Mouse (Mus musculus): ENCODE data around the gene Relch. TPM values are rescaled to one million over a fixed set of nuclear protein-coding genes. Genes with fewer than 3 reads are reported as not detected.

Relch gene
- polyA plus RNA-seq (2014; fragmentation: Nextera tagmentation; extraction: Ambion mirVana), result 26.3 and 26.5 TPM in 2 replicates

GRCm38 (mm10) chr1:105663171-105663961, at the start of gene Relch, which contains the start of gene Pign:
Gene Relch, plus strand, starts transcription at chr1:105663861.
Gene Pign, minus strand, starts transcription at chr1:105663677.
- 0 out of 2 replicates have a peak, but pooled peaks cover 6% of the 10 kb centered on the region for H3K36me3 ChIP-seq (ENCODE audit: control insufficient read depth, insufficient read depth, low read length)
- DNase-seq (ENCODE audit: low spot score) (peak; percentile 98), ATAC-seq (replicated peaks; ENCODE audit: low FRiP score, low TSS enrichment, low read depth) (peak; percentile 98)
- WGBS, result under 1% methylated on average over 41 of the region's 41 CpGs
- H3K27me3 ChIP-seq (replicated peaks; ENCODE audit: control insufficient read depth, insufficient read depth, low read length), result no peaks in the 10 kb centered on the region
- H3K4me3 ChIP-seq (ENCODE audit: low read depth, low read length), result peak within 1 kb of the TSS; percentile 80
- no peaks in the 10 kb centered on the region for H3K9me3 ChIP-seq (ENCODE audit: control insufficient read depth, low read length)
- peak within 1 kb of the TSS; percentile 82 for H3K4me2 ChIP-seq (ENCODE audit: low read length)
- peak within 1 kb of the TSS; percentile 69 for H3K9ac ChIP-seq (ENCODE audit: low read length)
- H3K4me1 ChIP-seq (replicated peaks; ENCODE audit: control insufficient read depth, insufficient read depth, low read length), result peaks cover 14% of the 10 kb centered on the region; the same call in 1 of the 2 replicates
- H3K27ac ChIP-seq (ENCODE audit: low read depth), result peak within 1 kb of the TSS; percentile 66; the same call in 1 of the 2 replicates

DNA sequence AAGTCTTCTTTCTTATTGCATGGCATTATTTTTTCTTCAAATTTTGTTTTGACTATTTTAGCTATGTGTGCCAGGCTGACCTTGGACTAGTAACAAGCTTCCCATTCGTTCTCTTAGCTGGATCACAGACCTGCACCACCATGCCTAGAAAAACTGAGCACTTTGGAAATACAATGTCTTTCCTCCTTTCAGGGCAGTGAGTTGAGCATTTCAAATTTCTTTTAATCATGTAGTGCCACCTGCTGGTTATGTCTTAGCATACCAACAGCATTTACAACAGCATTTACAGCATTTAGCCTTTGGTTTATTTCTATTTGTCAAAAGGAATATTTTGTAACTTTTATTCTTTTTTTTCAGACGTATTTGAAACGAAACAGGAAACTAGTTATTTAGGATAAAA, 33.2 kb upstream of the Relch start:
- no peak for DNase-seq (ENCODE audit: low spot score)
- no peaks in the 10 kb centered on the region for H3K36me3 ChIP-seq (ENCODE audit: control insufficient read depth, insufficient read depth, low read length)
- H3K27ac ChIP-seq (ENCODE audit: low read depth), result no peak overlapping the region
- no peak overlapping the region for H3K4me3 ChIP-seq (ENCODE audit: low read depth, low read length)
- no peaks in the 10 kb centered on the region for H3K9me3 ChIP-seq (ENCODE audit: control insufficient read depth, low read length)
- no peak overlapping the region for H3K4me2 ChIP-seq (ENCODE audit: low read length)
- no peak for ATAC-seq (replicated peaks; ENCODE audit: low FRiP score, low TSS enrichment, low read depth)
- WGBS, result 41% methylated on average over 3 of the region's 3 CpGs
- H3K4me1 ChIP-seq (replicated peaks; ENCODE audit: control insufficient read depth, insufficient read depth, low read length), result no peaks in the 10 kb centered on the region
- H3K9ac ChIP-seq (ENCODE audit: low read length), result no peak overlapping the region
- no peaks in the 10 kb centered on the region for H3K27me3 ChIP-seq (replicated peaks; ENCODE audit: control insufficient read depth, insufficient read depth, low read length)

DNA sequence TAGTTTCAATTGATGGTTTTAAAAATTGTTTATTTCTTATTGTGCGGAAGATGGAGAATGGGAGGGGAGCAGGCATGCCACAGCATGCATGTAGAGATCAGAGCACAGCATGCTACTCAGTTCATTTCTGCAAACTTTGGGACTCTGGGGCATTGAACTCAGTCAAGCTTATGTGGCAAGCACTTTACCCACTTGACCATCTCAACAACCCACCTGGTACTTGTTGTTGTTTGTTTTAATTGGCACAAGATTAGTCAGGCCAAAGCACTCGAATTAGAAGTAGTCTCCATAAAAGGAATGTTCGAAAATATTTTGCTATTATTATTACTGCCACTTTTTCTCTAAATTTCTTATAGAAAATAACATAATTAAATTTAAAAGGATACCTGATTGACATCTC, 19.6 kb upstream of the Relch start:
- H3K4me3 ChIP-seq (ENCODE audit: low read depth, low read length), result no peak overlapping the region
- H3K36me3 ChIP-seq (ENCODE audit: control insufficient read depth, insufficient read depth, low read length), result peaks cover 21% of the 10 kb centered on the region
- DNase-seq (ENCODE audit: low spot score) (no peak), ATAC-seq (replicated peaks; ENCODE audit: low FRiP score, low TSS enrichment, low read depth) (no peak)
- no peaks in the 10 kb centered on the region for H3K4me1 ChIP-seq (replicated peaks; ENCODE audit: control insufficient read depth, insufficient read depth, low read length)
- no peaks in the 10 kb centered on the region for H3K9me3 ChIP-seq (ENCODE audit: control insufficient read depth, low read length)
- no peak overlapping the region for H3K27ac ChIP-seq (ENCODE audit: low read depth)
- H3K4me2 ChIP-seq (ENCODE audit: low read length), result no peak overlapping the region
- no peaks in the 10 kb centered on the region for H3K27me3 ChIP-seq (replicated peaks; ENCODE audit: control insufficient read depth, insufficient read depth, low read length)
- H3K9ac ChIP-seq (ENCODE audit: low read length), result no peak overlapping the region
- WGBS, result 91% methylated on average over 3 of the region's 3 CpGs

DNA sequence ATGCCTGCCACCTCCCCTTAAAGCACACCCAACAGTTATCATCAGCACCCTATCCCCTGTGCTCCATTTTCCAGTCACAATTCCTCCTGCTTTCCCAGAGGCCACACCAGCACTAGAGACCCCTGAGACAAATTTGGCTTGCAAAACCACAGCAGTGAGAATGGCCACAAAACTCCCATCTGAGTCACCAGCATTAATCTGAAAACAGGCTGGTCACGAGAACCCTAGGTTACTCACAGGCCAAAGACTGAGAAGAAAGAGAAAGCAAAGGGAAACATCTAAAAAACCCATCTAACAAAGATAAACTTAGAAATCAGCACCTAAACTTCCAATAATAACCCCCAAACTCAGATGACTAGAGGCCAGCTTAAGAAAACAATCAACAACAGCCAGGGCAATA, 13.0 kb upstream of the Relch start:
- Histone ChIP-seq H3K9me3 (ENCODE audit: control insufficient read depth, low read length) (no peaks in the 10 kb centered on the region), H3K9ac (ENCODE audit: low read length) (no peak overlapping the region), H3K27me3 (replicated peaks; ENCODE audit: control insufficient read depth, insufficient read depth, low read length) (no peaks in the 10 kb centered on the region), H3K4me3 (ENCODE audit: low read depth, low read length) (no peak overlapping the region), H3K4me1 (replicated peaks; ENCODE audit: control insufficient read depth, insufficient read depth, low read length) (no peaks in the 10 kb centered on the region), H3K36me3 (ENCODE audit: control insufficient read depth, insufficient read depth, low read length) (peaks cover 30% of the 10 kb centered on the region), H3K27ac (ENCODE audit: low read depth) (no peak overlapping the region), H3K4me2 (ENCODE audit: low read length) (no peak overlapping the region)
- 90% methylated on average over 1 of the region's 1 CpGs for WGBS
- no peak for ATAC-seq (replicated peaks; ENCODE audit: low FRiP score, low TSS enrichment, low read depth)
- no peak for DNase-seq (ENCODE audit: low spot score)

- no peak overlapping the region for H3K9ac ChIP-seq (ENCODE audit: low read length)
- no peak for DNase-seq (ENCODE audit: low spot score)
- no peak overlapping the region for H3K4me2 ChIP-seq (ENCODE audit: low read length)
- ATAC-seq (replicated peaks; ENCODE audit: low FRiP score, low TSS enrichment, low read depth), result no peak
- H3K27ac ChIP-seq (ENCODE audit: low read depth), result no peak overlapping the region
- H3K4me1 ChIP-seq (replicated peaks; ENCODE audit: control insufficient read depth, insufficient read depth, low read length), result no peaks in the 10 kb centered on the region
- H3K27me3 ChIP-seq (replicated peaks; ENCODE audit: control insufficient read depth, insufficient read depth, low read length), result no peaks in the 10 kb centered on the region
- H3K36me3 ChIP-seq (ENCODE audit: control insufficient read depth, insufficient read depth, low read length), result peaks cover 39% of the 10 kb centered on the region
- 98% methylated on average over 1 of the region's 1 CpGs for WGBS
- no peaks in the 10 kb centered on the region for H3K9me3 ChIP-seq (ENCODE audit: control insufficient read depth, low read length)
- no peak overlapping the region for H3K4me3 ChIP-seq (ENCODE audit: low read depth, low read length)
These were observed 9.7 kb upstream of the Relch start for GRCm38 (mm10) chr1:105653981-105654380.

GRCm38 (mm10) chr1:105660015-105660414, 3.6 kb upstream of the Relch start:
- peaks cover 12% of the 10 kb centered on the region; the same call in 1 of the 2 replicates for H3K4me1 ChIP-seq (replicated peaks; ENCODE audit: control insufficient read depth, insufficient read depth, low read length)
- H3K4me2 ChIP-seq (ENCODE audit: low read length), result no peak overlapping the region
- no peak overlapping the region for H3K9ac ChIP-seq (ENCODE audit: low read length)
- H3K27me3 ChIP-seq (replicated peaks; ENCODE audit: control insufficient read depth, insufficient read depth, low read length), result no peaks in the 10 kb centered on the region
- H3K36me3 ChIP-seq (ENCODE audit: control insufficient read depth, insufficient read depth, low read length), result peaks cover 27% of the 10 kb centered on the region
- H3K4me3 ChIP-seq (ENCODE audit: low read depth, low read length), result no peak overlapping the region
- WGBS, result 21% methylated on average over 3 of the region's 3 CpGs
- ATAC-seq (replicated peaks; ENCODE audit: low FRiP score, low TSS enrichment, low read depth), result no peak
- DNase-seq (ENCODE audit: low spot score), result no peak
- no peak overlapping the region for H3K27ac ChIP-seq (ENCODE audit: low read depth)
- no peaks in the 10 kb centered on the region for H3K9me3 ChIP-seq (ENCODE audit: control insufficient read depth, low read length)

DNA sequence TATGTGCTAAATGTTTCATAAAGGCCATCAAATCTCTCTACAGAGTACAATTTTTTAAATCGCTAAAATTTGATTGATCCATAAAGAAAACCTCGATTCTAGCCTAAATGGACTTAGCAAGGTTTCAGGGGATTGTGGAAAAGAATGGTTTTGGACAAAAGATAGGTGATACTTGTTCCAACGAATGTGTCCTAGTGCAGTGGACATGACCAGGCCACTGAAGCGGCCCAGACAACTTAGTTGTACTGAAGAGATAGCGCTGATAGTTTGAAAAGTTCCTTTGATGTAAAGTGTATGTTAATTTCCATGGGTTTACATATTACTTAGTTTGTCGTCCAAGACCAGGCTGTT, 866 bp upstream of the Relch start:
- 8% methylated on average over 6 of the region's 6 CpGs for WGBS
- H3K4me1 ChIP-seq (replicated peaks; ENCODE audit: control insufficient read depth, insufficient read depth, low read length), result peaks cover 14% of the 10 kb centered on the region; the same call in 1 of the 2 replicates
- 0 out of 2 replicates have a peak, but pooled peaks cover 6% of the 10 kb centered on the region for H3K36me3 ChIP-seq (ENCODE audit: control insufficient read depth, insufficient read depth, low read length)
- no peak for ATAC-seq (replicated peaks; ENCODE audit: low FRiP score, low TSS enrichment, low read depth)
- peak overlapping the region; percentile 78 for H3K4me2 ChIP-seq (ENCODE audit: low read length)
- H3K4me3 ChIP-seq (ENCODE audit: low read depth, low read length), result peak overlapping the region; percentile 80
- H3K27me3 ChIP-seq (replicated peaks; ENCODE audit: control insufficient read depth, insufficient read depth, low read length), result no peaks in the 10 kb centered on the region
- DNase-seq (ENCODE audit: low spot score), result no peak
- H3K27ac ChIP-seq (ENCODE audit: low read depth), result no peak overlapping the region
- peak overlapping the region; percentile 60 for H3K9ac ChIP-seq (ENCODE audit: low read length)
- H3K9me3 ChIP-seq (ENCODE audit: control insufficient read depth, low read length), result no peaks in the 10 kb centered on the region

DNA sequence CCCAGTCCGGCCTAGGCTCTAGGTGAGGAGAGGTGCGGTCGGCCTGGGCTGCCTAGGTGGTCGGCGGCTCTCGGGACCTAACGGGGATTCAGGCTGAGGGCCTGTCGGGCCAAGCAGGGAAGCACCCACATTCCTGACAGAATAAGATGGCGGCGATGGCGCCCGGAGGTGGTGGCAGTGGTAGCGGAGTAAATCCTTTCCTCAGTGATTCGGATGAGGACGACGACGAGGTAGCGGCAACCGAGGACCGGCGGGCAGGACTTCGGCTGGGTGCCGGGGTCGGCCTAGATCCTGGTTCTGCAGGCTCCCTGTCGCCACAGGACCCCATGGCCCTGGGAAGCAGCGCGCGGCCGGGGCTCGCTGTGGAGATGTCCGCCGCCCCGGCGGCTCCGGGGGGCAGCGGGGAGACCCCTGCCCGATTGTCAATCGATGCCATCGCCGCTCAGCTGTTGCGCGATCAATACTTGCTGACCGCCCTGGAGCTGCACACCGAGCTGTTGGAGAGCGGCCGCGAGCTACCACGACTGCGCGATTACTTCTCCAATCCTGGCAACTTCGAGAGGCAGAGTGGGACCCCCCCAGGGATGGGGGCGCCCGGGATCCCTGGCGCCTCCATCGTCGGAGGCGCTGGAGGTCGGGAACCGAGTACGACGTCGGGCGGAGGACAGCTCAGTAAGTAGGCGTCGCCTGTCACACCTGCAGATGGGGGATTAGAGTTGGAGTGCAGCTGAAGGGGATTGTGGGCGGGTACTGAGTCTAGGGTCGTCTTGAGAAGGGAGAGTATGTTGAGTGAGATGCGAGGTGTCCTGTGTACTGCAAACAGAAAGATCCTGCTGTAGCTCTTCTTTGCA, 526 bp downstream of the Relch start:
- 0 out of 2 replicates have a peak overlapping the region, but pooled peaks have one; percentile 24 for H3K27ac ChIP-seq (ENCODE audit: low read depth)
- H3K9me3 ChIP-seq (ENCODE audit: control insufficient read depth, low read length), result no peaks in the 10 kb centered on the region
- peaks cover 14% of the 10 kb centered on the region; the same call in 1 of the 2 replicates for H3K4me1 ChIP-seq (replicated peaks; ENCODE audit: control insufficient read depth, insufficient read depth, low read length)
- no peaks in the 10 kb centered on the region for H3K27me3 ChIP-seq (replicated peaks; ENCODE audit: control insufficient read depth, insufficient read depth, low read length)
- peak overlapping the region; percentile 69 for H3K9ac ChIP-seq (ENCODE audit: low read length)
- under 1% methylated on average over 68 of the region's 68 CpGs for WGBS
- H3K36me3 ChIP-seq (ENCODE audit: control insufficient read depth, insufficient read depth, low read length), result 0 out of 2 replicates have a peak, but pooled peaks cover 3% of the 10 kb centered on the region
- H3K4me2 ChIP-seq (ENCODE audit: low read length), result peak overlapping the region; percentile 82
- DNase-seq (ENCODE audit: low spot score), result no peak
- H3K4me3 ChIP-seq (ENCODE audit: low read depth, low read length), result peak overlapping the region; percentile 80
- ATAC-seq (replicated peaks; ENCODE audit: low FRiP score, low TSS enrichment, low read depth), result peak; percentile 14; the same call in 1 of the 2 replicates
